Mouse (Mus musculus): ENCODE measurements around the gene Txlnb. TPM values are rescaled to one million over a fixed set of nuclear protein-coding genes. Genes with fewer than 3 reads are reported as not detected.
"Not testable (repeated sequence)": the region's sequence is repeated elsewhere in the genome, so short reads cannot be mapped to it uniquely, and the experiment has no call there.

The Txlnb gene
- polyA plus RNA-seq, 1 experiment from 2014 or later: 0.38 TPM

DNA sequence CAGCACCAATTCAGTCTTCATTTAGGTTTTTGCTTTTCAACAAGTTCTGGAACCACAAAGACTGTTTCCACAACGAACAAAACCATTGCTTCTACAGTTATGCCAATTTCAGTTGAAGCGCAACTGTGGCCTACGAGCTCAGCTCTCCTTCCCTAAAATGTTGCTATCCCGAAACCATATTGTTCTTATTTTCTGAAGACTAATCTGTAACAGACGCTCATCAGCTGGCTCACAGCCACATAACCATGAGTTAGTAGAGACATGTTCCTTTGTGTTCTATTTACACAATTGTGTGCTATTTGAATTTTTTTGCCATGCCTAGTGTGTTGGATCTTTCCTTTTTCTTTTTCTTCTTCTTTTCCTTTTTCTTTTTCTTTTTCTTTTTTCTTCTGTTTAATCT, 26.2 kb upstream of the Txlnb start:
- WGBS: 85% methylated on average over 5 of the region's 5 CpGs
- ATAC-seq (replicated peaks; ENCODE audit: low FRiP score, low read depth) (no peak), DNase-seq (ENCODE audit: low spot score) (no peak)
- Histone ChIP-seq H3K27me3 (ENCODE audit: insufficient read depth, low read length) (no peaks in the 10 kb centered on the region), H3K4me1 (replicated peaks; ENCODE audit: insufficient read depth, low read length) (no peaks in the 10 kb centered on the region), H3K27ac (no peak overlapping the region), H3K9ac (ENCODE audit: low read depth, low read length) (no peak overlapping the region), H3K4me3 (replicated peaks; ENCODE audit: low read depth, low read length) (no peak overlapping the region), H3K36me3 (ENCODE audit: insufficient read depth, low read length) (no peaks in the 10 kb centered on the region), H3K4me2 (ENCODE audit: low read length) (no peak overlapping the region), H3K9me3 (replicated peaks; ENCODE audit: low read length) (no peaks in the 10 kb centered on the region)
- no peak for TF ChIP-seq CTCF (IDR thresholded peaks at IDR 0.05; ENCODE audit: low read depth)

DNA sequence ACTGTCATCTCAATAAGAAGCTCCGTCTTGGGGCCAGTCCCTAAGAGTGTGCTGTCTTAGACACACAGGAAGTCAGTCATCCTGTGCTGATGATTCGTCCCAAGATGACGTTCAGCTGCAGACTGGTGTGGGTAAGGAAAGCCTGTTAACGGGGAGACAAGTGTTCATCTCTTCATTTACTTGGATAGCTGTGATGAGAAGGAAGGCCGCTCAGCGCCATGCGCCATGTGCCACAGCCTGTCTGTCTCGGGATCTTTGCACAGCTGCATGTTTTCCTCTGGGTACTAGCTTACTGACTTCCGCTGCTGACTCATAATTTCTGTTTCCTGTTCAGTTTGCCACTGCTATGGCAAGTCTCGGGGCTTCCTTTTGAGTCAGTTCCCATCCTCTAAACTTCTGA, 23.7 kb upstream of the Txlnb start:
- no peak overlapping the region for H3K4me2 ChIP-seq (ENCODE audit: low read length)
- H3K27me3 ChIP-seq (ENCODE audit: insufficient read depth, low read length): no peaks in the 10 kb centered on the region
- DNase-seq (ENCODE audit: low spot score) (no peak), ATAC-seq (replicated peaks; ENCODE audit: low FRiP score, low read depth) (no peak)
- 79% methylated on average over 10 of the region's 10 CpGs for WGBS
- no peaks in the 10 kb centered on the region for H3K9me3 ChIP-seq (replicated peaks; ENCODE audit: low read length)
- no peaks in the 10 kb centered on the region for H3K4me1 ChIP-seq (replicated peaks; ENCODE audit: insufficient read depth, low read length)
- H3K9ac ChIP-seq (ENCODE audit: low read depth, low read length): no peak overlapping the region
- H3K4me3 ChIP-seq (replicated peaks; ENCODE audit: low read depth, low read length): no peak overlapping the region
- TF ChIP-seq CTCF (IDR thresholded peaks at IDR 0.05; ENCODE audit: low read depth): no peak
- H3K36me3 ChIP-seq (ENCODE audit: insufficient read depth, low read length): no peaks in the 10 kb centered on the region
- H3K27ac ChIP-seq: no peak overlapping the region

DNA sequence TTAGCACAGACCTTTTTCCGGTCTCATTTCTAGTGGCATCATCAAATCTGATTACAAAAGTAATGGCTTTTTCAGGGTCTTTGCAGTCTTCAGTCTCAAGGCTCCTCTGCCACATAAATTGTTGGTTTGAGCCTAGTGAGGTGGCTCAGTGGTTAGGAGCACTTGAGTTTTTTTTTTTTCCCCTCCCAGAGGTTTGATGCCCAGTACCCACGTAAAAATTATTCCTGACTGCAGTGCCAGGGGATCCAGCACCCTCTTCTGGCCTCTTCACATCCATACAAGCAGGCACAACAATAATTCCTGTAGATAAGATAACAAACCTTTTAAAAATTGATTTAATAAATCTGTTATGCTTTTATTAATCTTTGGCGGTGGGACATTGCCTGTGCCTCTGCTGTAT, 21.7 kb upstream of the Txlnb start:
- Histone ChIP-seq H3K4me2 (ENCODE audit: low read length) (no peak overlapping the region), H3K9me3 (replicated peaks; ENCODE audit: low read length) (no peaks in the 10 kb centered on the region), H3K27me3 (ENCODE audit: insufficient read depth, low read length) (no peaks in the 10 kb centered on the region), H3K27ac (no peak overlapping the region), H3K36me3 (ENCODE audit: insufficient read depth, low read length) (no peaks in the 10 kb centered on the region), H3K4me1 (replicated peaks; ENCODE audit: insufficient read depth, low read length) (no peaks in the 10 kb centered on the region), H3K9ac (ENCODE audit: low read depth, low read length) (no peak overlapping the region), H3K4me3 (replicated peaks; ENCODE audit: low read depth, low read length) (no peak overlapping the region)
- peak; percentile 12; the same call in 1 of the 2 replicates for TF ChIP-seq CTCF (IDR thresholded peaks at IDR 0.05; ENCODE audit: low read depth)
- 84% methylated on average over 3 of the region's 3 CpGs for WGBS
- no peak for DNase-seq (ENCODE audit: low spot score)
- ATAC-seq (replicated peaks; ENCODE audit: low FRiP score, low read depth): no peak

DNA sequence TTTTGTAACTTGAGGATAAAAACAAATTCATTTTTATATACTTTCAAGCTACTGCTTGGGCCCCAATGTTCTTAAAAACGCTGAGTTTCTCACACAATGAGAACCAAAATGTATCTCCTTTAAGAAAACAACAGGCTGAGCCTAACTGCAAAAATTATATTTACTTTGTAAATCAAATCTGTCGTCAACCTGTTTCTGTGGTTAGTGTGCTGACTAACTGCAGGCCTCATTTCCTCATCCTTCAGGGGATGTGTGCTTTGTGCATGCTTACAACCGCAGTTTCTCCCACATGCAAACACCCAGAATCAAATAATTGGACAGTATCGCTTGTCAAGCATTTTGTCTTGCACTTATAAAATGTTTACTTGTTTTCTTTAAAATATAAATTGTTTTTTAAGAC, 20.9 kb upstream of the Txlnb start:
- DNase-seq (ENCODE audit: low spot score) (peak; percentile 24), ATAC-seq (replicated peaks; ENCODE audit: low FRiP score, low read depth) (no peak)
- H3K27ac ChIP-seq: no peak overlapping the region
- H3K36me3 ChIP-seq (ENCODE audit: insufficient read depth, low read length): no peaks in the 10 kb centered on the region
- H3K4me2 ChIP-seq (ENCODE audit: low read length): no peak overlapping the region
- 62% methylated on average over 4 of the region's 4 CpGs for WGBS
- H3K4me1 ChIP-seq (replicated peaks; ENCODE audit: insufficient read depth, low read length): no peaks in the 10 kb centered on the region
- no peaks in the 10 kb centered on the region for H3K9me3 ChIP-seq (replicated peaks; ENCODE audit: low read length)
- H3K27me3 ChIP-seq (ENCODE audit: insufficient read depth, low read length): no peaks in the 10 kb centered on the region
- H3K9ac ChIP-seq (ENCODE audit: low read depth, low read length): no peak overlapping the region
- H3K4me3 ChIP-seq (replicated peaks; ENCODE audit: low read depth, low read length): no peak overlapping the region
- TF ChIP-seq CTCF (IDR thresholded peaks at IDR 0.05; ENCODE audit: low read depth): no peak

DNA sequence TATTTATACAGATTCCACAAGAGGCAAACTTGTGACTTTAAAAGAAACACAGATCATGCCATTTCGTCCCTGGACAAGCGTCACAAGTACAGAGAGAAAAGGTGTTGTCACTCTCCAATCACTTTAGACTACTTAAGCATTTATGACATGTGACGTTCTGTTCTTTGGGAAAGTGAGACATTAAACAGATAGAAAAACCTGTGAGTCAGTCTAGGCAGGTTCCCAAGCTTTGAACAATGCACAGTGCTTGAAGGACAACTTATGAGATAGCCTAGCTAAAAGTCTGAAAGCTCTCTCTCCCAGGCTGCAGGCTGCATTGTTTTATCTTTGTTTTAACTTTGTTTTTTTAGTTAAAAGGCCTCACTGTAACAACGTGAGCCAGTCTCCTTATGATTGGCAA, 19.3 kb upstream of the Txlnb start:
- not testable (repeated sequence) for ATAC-seq (replicated peaks; ENCODE audit: low FRiP score, low read depth); H3K4me1 ChIP-seq (replicated peaks; ENCODE audit: insufficient read depth, low read length); H3K27me3 ChIP-seq (ENCODE audit: insufficient read depth, low read length); DNase-seq (ENCODE audit: low spot score); H3K36me3 ChIP-seq (ENCODE audit: insufficient read depth, low read length); H3K27ac ChIP-seq; H3K4me2 ChIP-seq (ENCODE audit: low read length); H3K4me3 ChIP-seq (replicated peaks; ENCODE audit: low read depth, low read length); H3K9me3 ChIP-seq (replicated peaks; ENCODE audit: low read length); H3K9ac ChIP-seq (ENCODE audit: low read depth, low read length)
- WGBS: 84% methylated on average over 4 of the region's 4 CpGs

DNA sequence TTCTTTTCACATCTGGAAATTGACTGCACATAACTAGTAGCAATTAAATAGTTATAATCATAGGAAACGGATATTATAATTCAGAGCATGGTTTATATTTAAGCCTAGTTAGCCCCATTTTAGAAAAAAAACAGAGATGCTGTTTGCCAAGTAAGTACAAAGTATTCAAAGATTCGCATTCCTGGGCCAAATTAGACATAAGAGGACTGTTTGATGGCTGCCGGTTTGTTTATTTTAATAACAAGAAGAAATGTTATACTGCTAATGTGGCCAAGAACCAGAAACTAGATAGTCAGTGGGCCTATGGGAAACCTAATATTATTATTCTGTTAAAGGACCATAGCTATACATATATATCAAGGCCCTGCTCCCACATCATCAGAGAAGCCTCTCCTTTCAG, 9.3 kb upstream of the Txlnb start:
- no peak overlapping the region for H3K27ac ChIP-seq
- H3K4me3 ChIP-seq (replicated peaks; ENCODE audit: low read depth, low read length): no peak overlapping the region
- H3K9me3 ChIP-seq (replicated peaks; ENCODE audit: low read length): no peaks in the 10 kb centered on the region
- no peaks in the 10 kb centered on the region for H3K4me1 ChIP-seq (replicated peaks; ENCODE audit: insufficient read depth, low read length)
- no peak for TF ChIP-seq CTCF (IDR thresholded peaks at IDR 0.05; ENCODE audit: low read depth)
- WGBS: 40% methylated on average over 3 of the region's 3 CpGs
- H3K36me3 ChIP-seq (ENCODE audit: insufficient read depth, low read length): no peaks in the 10 kb centered on the region
- ATAC-seq (replicated peaks; ENCODE audit: low FRiP score, low read depth) (no peak), DNase-seq (ENCODE audit: low spot score) (peak; percentile 57)
- no peak overlapping the region for H3K4me2 ChIP-seq (ENCODE audit: low read length)
- H3K27me3 ChIP-seq (ENCODE audit: insufficient read depth, low read length): no peaks in the 10 kb centered on the region
- no peak overlapping the region for H3K9ac ChIP-seq (ENCODE audit: low read depth, low read length)

DNA sequence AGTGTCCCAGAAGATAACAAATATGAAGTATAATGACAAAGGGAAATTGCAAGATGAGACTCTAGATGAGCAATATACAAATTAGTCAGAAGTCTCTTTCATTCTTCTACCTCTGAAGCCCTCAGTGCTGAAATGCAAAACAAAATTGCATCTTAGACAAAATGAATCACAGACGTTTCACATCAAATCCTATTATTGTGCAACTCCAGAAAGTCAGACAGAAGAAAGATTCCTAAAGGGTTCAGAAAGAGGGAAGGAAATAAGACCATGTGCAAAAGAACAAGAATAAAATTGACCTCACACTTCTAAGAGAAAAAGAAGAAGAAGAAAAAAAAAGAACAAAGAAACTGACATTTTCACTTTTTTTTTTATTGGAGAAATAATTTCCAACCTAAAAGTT, 8.1 kb upstream of the Txlnb start:
- DNase-seq (ENCODE audit: low spot score) (no peak), ATAC-seq (replicated peaks; ENCODE audit: low FRiP score, low read depth) (no peak)
- no peaks in the 10 kb centered on the region for H3K4me1 ChIP-seq (replicated peaks; ENCODE audit: insufficient read depth, low read length)
- no peak overlapping the region for H3K4me3 ChIP-seq (replicated peaks; ENCODE audit: low read depth, low read length)
- H3K27ac ChIP-seq: no peak overlapping the region
- 77% methylated on average over 1 of the region's 1 CpGs for WGBS
- no peaks in the 10 kb centered on the region for H3K9me3 ChIP-seq (replicated peaks; ENCODE audit: low read length)
- H3K27me3 ChIP-seq (ENCODE audit: insufficient read depth, low read length): no peaks in the 10 kb centered on the region
- H3K4me2 ChIP-seq (ENCODE audit: low read length): no peak overlapping the region
- TF ChIP-seq CTCF (IDR thresholded peaks at IDR 0.05; ENCODE audit: low read depth): no peak
- H3K36me3 ChIP-seq (ENCODE audit: insufficient read depth, low read length): no peaks in the 10 kb centered on the region
- no peak overlapping the region for H3K9ac ChIP-seq (ENCODE audit: low read depth, low read length)

Measured in kidney, postnatal 0 days (tissue).